Mouse (Mus musculus): ENCODE results near the gene Gpt2. TPM values are rescaled to one million over a fixed set of nuclear protein-coding genes. Genes with fewer than 3 reads are reported as not detected.

Gpt2 gene
- polyA plus RNA-seq, 1 experiment from 2014 or later: 3.5 TPM

GRCm38 (mm10) chr8:85479710-85480109 lies 12.7 kb upstream of the Gpt2 start:
- Histone ChIP-seq H3K4me1 (replicated peaks; ENCODE audit: control insufficient read depth, insufficient read depth, low read length) (no peaks in the 10 kb centered on the region), H3K4me3 (ENCODE audit: low read depth, low read length) (no peak overlapping the region), H3K4me2 (replicated peaks; ENCODE audit: low read depth) (no peak overlapping the region), H3K9me3 (ENCODE audit: control insufficient read depth) (no peaks in the 10 kb centered on the region), H3K27ac (ENCODE audit: low read depth, low read length) (no peak overlapping the region), H3K27me3 (replicated peaks; ENCODE audit: control insufficient read depth, insufficient read depth, low read length) (no peaks in the 10 kb centered on the region), H3K9ac (ENCODE audit: low read depth, low read length) (no peak overlapping the region), H3K36me3 (ENCODE audit: control insufficient read depth, insufficient read depth) (no peaks in the 10 kb centered on the region)
- no peak for TF ChIP-seq CTCF (IDR thresholded peaks at IDR 0.05; ENCODE audit: low read depth)
- WGBS: 67% methylated on average over 2 of the region's 2 CpGs
- ATAC-seq: no peak

DNA sequence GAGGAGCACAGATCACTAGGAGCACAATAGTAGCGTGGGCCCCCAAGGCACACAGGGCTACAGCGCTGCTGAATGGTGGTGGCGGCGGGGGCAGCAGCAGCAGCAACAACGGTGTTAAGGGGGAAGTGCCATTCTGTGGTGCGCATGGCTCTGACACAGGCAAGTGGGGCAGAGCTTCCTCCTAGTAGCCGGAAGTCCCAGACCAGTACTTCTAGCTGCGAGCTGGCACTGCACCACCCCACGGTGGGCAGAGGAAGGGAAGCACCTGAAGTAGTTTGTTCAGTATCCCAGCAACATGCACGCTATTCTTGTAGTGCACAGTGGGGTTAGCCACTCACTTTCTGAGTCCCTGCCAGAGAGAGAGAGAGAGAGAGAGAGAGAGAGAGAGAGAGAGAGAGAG lies 10.5 kb upstream of the Gpt2 start:
- Histone ChIP-seq H3K27ac (ENCODE audit: low read depth, low read length) (no peak overlapping the region), H3K4me3 (ENCODE audit: low read depth, low read length) (no peak overlapping the region), H3K27me3 (replicated peaks; ENCODE audit: control insufficient read depth, insufficient read depth, low read length) (no peaks in the 10 kb centered on the region), H3K36me3 (ENCODE audit: control insufficient read depth, insufficient read depth) (no peaks in the 10 kb centered on the region), H3K4me1 (replicated peaks; ENCODE audit: control insufficient read depth, insufficient read depth, low read length) (no peaks in the 10 kb centered on the region), H3K4me2 (replicated peaks; ENCODE audit: low read depth) (peak overlapping the region; percentile 17; the same call in 1 of the 2 replicates), H3K9ac (ENCODE audit: low read depth, low read length) (no peak overlapping the region), H3K9me3 (ENCODE audit: control insufficient read depth) (no peaks in the 10 kb centered on the region)
- TF ChIP-seq CTCF (IDR thresholded peaks at IDR 0.05; ENCODE audit: low read depth): no peak
- no peak for ATAC-seq
- 36% methylated on average over 10 of the region's 10 CpGs for WGBS

GRCm38 (mm10) chr8:85482427-85482826 lies 9.9 kb upstream of the Gpt2 start:
- TF ChIP-seq CTCF (IDR thresholded peaks at IDR 0.05; ENCODE audit: low read depth): no peak

DNA sequence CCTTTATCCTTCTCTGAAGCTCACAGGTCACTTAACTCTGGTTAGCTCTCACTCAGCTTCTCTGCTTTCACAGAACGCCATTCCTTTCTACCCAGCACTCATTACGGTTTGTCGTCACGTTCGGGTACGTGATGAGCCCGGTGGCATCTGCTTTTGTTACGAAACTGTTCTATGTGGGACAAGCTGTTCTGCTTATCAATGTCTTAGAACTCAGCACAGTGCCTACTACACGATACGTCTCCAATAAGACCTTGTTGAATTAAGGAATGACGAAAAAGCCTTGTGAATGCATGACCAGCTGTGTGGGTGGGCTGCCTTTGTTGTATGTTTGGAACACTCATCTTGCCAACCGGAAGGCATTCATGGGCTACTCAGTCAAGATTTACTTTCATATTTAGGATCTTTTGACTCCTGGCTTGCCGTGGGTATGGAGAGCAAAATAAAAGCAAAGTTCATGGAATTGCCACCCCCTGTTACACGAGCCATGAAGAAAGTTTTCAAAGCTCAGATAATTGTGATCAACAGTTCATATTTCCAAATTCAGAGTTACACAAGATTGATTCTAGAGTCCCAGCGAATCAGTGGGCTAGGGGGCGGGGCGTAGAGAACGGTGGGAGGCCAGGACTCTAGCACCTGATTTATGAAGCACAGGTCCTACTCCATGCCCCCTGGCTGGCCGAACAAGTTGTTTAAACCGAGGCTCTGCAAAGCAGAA lies 4.3 kb upstream of the Gpt2 start:
- H3K27me3 ChIP-seq (replicated peaks; ENCODE audit: control insufficient read depth, insufficient read depth, low read length): no peaks in the 10 kb centered on the region
- no peak overlapping the region for H3K27ac ChIP-seq (ENCODE audit: low read depth, low read length)
- no peak overlapping the region for H3K9ac ChIP-seq (ENCODE audit: low read depth, low read length)
- H3K4me2 ChIP-seq (replicated peaks; ENCODE audit: low read depth): no peak overlapping the region
- no peaks in the 10 kb centered on the region for H3K9me3 ChIP-seq (ENCODE audit: control insufficient read depth)
- TF ChIP-seq CTCF (IDR thresholded peaks at IDR 0.05; ENCODE audit: low read depth): no peak
- H3K36me3 ChIP-seq (ENCODE audit: control insufficient read depth, insufficient read depth): no peaks in the 10 kb centered on the region
- H3K4me3 ChIP-seq (ENCODE audit: low read depth, low read length): no peak overlapping the region
- no peak for ATAC-seq
- H3K4me1 ChIP-seq (replicated peaks; ENCODE audit: control insufficient read depth, insufficient read depth, low read length): no peaks in the 10 kb centered on the region; the same call in 1 of the 2 replicates
- 74% methylated on average over 20 of the region's 20 CpGs for WGBS

More at GRCm38 (mm10) chr8:85482427-85482826, 9.9 kb upstream of the Gpt2 start:
- Histone ChIP-seq H3K27me3 (replicated peaks; ENCODE audit: control insufficient read depth, insufficient read depth, low read length) (no peaks in the 10 kb centered on the region), H3K27ac (ENCODE audit: low read depth, low read length) (no peak overlapping the region), H3K36me3 (ENCODE audit: control insufficient read depth, insufficient read depth) (no peaks in the 10 kb centered on the region), H3K4me3 (ENCODE audit: low read depth, low read length) (no peak overlapping the region), H3K4me1 (replicated peaks; ENCODE audit: control insufficient read depth, insufficient read depth, low read length) (no peaks in the 10 kb centered on the region), H3K9me3 (ENCODE audit: control insufficient read depth) (no peaks in the 10 kb centered on the region), H3K9ac (ENCODE audit: low read depth, low read length) (no peak overlapping the region), H3K4me2 (replicated peaks; ENCODE audit: low read depth) (no peak overlapping the region)
- 56% methylated on average over 6 of the region's 6 CpGs for WGBS
- ATAC-seq: no peak

GRCm38 (mm10) chr8:85488631-85489030 lies 3.7 kb upstream of the Gpt2 start:
- no peak overlapping the region for H3K4me2 ChIP-seq (replicated peaks; ENCODE audit: low read depth)
- H3K27ac ChIP-seq (ENCODE audit: low read depth, low read length): no peak overlapping the region
- H3K9ac ChIP-seq (ENCODE audit: low read depth, low read length): no peak overlapping the region
- H3K27me3 ChIP-seq (replicated peaks; ENCODE audit: control insufficient read depth, insufficient read depth, low read length): no peaks in the 10 kb centered on the region
- no peaks in the 10 kb centered on the region for H3K9me3 ChIP-seq (ENCODE audit: control insufficient read depth)
- H3K36me3 ChIP-seq (ENCODE audit: control insufficient read depth, insufficient read depth): no peaks in the 10 kb centered on the region
- no peak for TF ChIP-seq CTCF (IDR thresholded peaks at IDR 0.05; ENCODE audit: low read depth)
- ATAC-seq: no peak
- H3K4me3 ChIP-seq (ENCODE audit: low read depth, low read length): no peak overlapping the region
- no peaks in the 10 kb centered on the region; the same call in 1 of the 2 replicates for H3K4me1 ChIP-seq (replicated peaks; ENCODE audit: control insufficient read depth, insufficient read depth, low read length)

- no peak for TF ChIP-seq CTCF (IDR thresholded peaks at IDR 0.05; ENCODE audit: low read depth)
- no peak overlapping the region for H3K4me3 ChIP-seq (ENCODE audit: low read depth, low read length)
- H3K27ac ChIP-seq (ENCODE audit: low read depth, low read length): no peak overlapping the region
- no peaks in the 10 kb centered on the region for H3K27me3 ChIP-seq (replicated peaks; ENCODE audit: control insufficient read depth, insufficient read depth, low read length)
- H3K4me2 ChIP-seq (replicated peaks; ENCODE audit: low read depth): no peak overlapping the region
- H3K9me3 ChIP-seq (ENCODE audit: control insufficient read depth): no peaks in the 10 kb centered on the region
- no peaks in the 10 kb centered on the region for H3K36me3 ChIP-seq (ENCODE audit: control insufficient read depth, insufficient read depth)
- WGBS: 92% methylated on average over 8 of the region's 8 CpGs
- no peak overlapping the region for H3K9ac ChIP-seq (ENCODE audit: low read depth, low read length)
- no peaks in the 10 kb centered on the region; the same call in 1 of the 2 replicates for H3K4me1 ChIP-seq (replicated peaks; ENCODE audit: control insufficient read depth, insufficient read depth, low read length)
- ATAC-seq: no peak
Measured at GRCm38 (mm10) chr8:85489546-85489945, 2.8 kb upstream of the Gpt2 start.
